ENCODE assay signal across 12 mouse cellular contexts in the genomic region with DNA sequence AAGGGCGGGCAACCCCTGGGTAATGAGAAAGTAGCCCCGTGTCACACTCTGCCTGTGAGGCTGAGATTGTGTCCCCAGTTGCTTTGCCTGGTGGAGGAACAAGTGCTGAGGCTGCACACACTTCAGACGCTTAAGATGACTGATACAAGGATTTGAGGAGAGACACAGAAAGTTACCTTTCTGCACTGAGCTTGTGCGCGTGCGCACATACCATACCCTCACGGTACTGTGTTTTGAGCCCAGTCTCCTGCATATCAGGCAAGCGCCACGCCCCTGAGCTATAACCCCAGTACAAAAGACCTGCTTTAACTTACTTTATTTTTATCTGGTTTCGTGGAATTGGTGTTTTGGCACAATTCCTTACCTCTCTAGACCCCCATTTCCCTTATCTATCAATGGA.
"Had no signal": no experiment of that assay in that cellular context is flagged by ENCODE, and none has a peak within 500 bp of the region (broad histone marks: within the 10 kb centered on the region; RNA-seq: fewer than 3 reads in every experiment).

No protein-coding gene starts in this region.

- H3K9me3 ChIP-seq: kidney, embryonic 15.5 days; midbrain, embryonic 13.5 days had no signal

- H3K27me3 ChIP-seq: kidney, embryonic 15.5 days had no signal

- H3K9ac ChIP-seq: hindbrain, embryonic 14.5 days; kidney, embryonic 15.5 days; liver, embryonic 14.5 days; lung, embryonic 14.5 days; midbrain, embryonic 13.5 days had no signal

- DNase-seq: kidney, adult 11 months; kidney, adult 8-10 months; kidney, postnatal 10 days; kidney, postnatal 36 days; layer of hippocampus, adult 9-11 months; lung, embryonic 14.5 days; thymus, postnatal 25 days had no signal

- H3K4me1 ChIP-seq: midbrain, embryonic 13.5 days had no signal

- H3K27ac ChIP-seq: hindbrain, embryonic 14.5 days; hindbrain, postnatal 0 days; kidney, embryonic 15.5 days; liver, embryonic 14.5 days; midbrain, embryonic 13.5 days had no signal

- ATAC-seq: hindbrain, postnatal 0 days; midbrain, embryonic 13.5 days had no signal

- H3K4me3 ChIP-seq: midbrain, embryonic 13.5 days had no signal

- H3K36me3 ChIP-seq: kidney, embryonic 15.5 days; midbrain, embryonic 13.5 days had no signal
